ENCODE assay signal across 19 mouse cellular contexts in genomic region chr7:44601646-44602045, GRCm38 (mm10). TPM values are rescaled to one million over a fixed set of nuclear protein-coding genes. Genes with fewer than 3 reads are reported as not detected.
DNase-seq lines count a peak whose midpoint lies in the region; ATAC-seq and TF ChIP-seq lines count a peak whose summit lies in the region.
"Had no signal": no experiment of that assay in that cellular context is flagged by ENCODE, and none has a peak within 500 bp of the region (broad histone marks: within the 10 kb centered on the region; RNA-seq: fewer than 3 reads in every experiment).

No protein-coding gene starts in this region.

- H3K4me1 ChIP-seq in forebrain, embryonic 11.5 days (replicated peaks; ENCODE audit: control insufficient read depth, insufficient read depth, low read length) = peaks cover 16% of the 10 kb centered on the region
- H3K4me1 ChIP-seq in forebrain, embryonic 15.5 days = peaks cover 20% of the 10 kb centered on the region
- H3K4me1 ChIP-seq in midbrain, embryonic 11.5 days (ENCODE audit: control insufficient read depth, insufficient read depth, low read length) = peaks cover 26% of the 10 kb centered on the region
- H3K4me1 ChIP-seq in midbrain, postnatal 0 days (ENCODE audit: insufficient read depth, low read length) = peaks cover 2% of the 10 kb centered on the region; the same call in 1 of the 2 replicates
- H3K4me1 ChIP-seq in embryonic facial prominence, embryonic 13.5 days = peaks cover 29% of the 10 kb centered on the region
- H3K4me1 ChIP-seq: liver, embryonic 13.5 days had no signal

- no peak for DNase-seq in forebrain, embryonic 11.5 days (ENCODE audit: low spot score)
- peak; percentile 81 for DNase-seq in midbrain, embryonic 11.5 days (ENCODE audit: low spot score, missing footprints)
- no peak for DNase-seq in midbrain, postnatal 0 days (ENCODE audit: low spot score)
- no peak for DNase-seq in MN1 (ENCODE audit: low spot score)
- no peak for DNase-seq in layer of hippocampus, adult 8-10 months (ENCODE audit: low spot score in 2 of 2)
- DNase-seq: adrenal gland, postnatal 14 days; kidney, adult 18-20 months; kidney, postnatal 25 days; liver, embryonic 13.5 days; right cerebral cortex, postnatal 14 days; thymus, postnatal 4 days had no signal

- H3K9me3 ChIP-seq in forebrain, embryonic 11.5 days (ENCODE audit: control insufficient read depth, low read length) = no peaks in the 10 kb centered on the region
- H3K9me3 ChIP-seq in forebrain, embryonic 15.5 days = no peaks in the 10 kb centered on the region
- no peaks in the 10 kb centered on the region for H3K9me3 ChIP-seq in midbrain, embryonic 11.5 days (ENCODE audit: control insufficient read depth, low read length)
- H3K9me3 ChIP-seq in midbrain, postnatal 0 days (ENCODE audit: low read length) = no peaks in the 10 kb centered on the region
- H3K9me3 ChIP-seq in embryonic facial prominence, embryonic 13.5 days = no peaks in the 10 kb centered on the region
- H3K9me3 ChIP-seq: hindbrain, embryonic 15.5 days; liver, embryonic 13.5 days had no signal

- no peak overlapping the region for H3K4me3 ChIP-seq in forebrain, embryonic 11.5 days (ENCODE audit: low read depth, low read length)
- H3K4me3 ChIP-seq in forebrain, embryonic 15.5 days = no peak overlapping the region
- no peak overlapping the region for H3K4me3 ChIP-seq in midbrain, embryonic 11.5 days (ENCODE audit: low read depth, low read length)
- H3K4me3 ChIP-seq in midbrain, postnatal 0 days (ENCODE audit: low read depth, low read length) = no peak overlapping the region
- no peak overlapping the region for H3K4me3 ChIP-seq in embryonic facial prominence, embryonic 13.5 days
- H3K4me3 ChIP-seq: hindbrain, embryonic 15.5 days; liver, embryonic 13.5 days; myocyte had no signal

- H3K4me2 ChIP-seq in forebrain, embryonic 11.5 days (ENCODE audit: low read depth, low read length, severe bottlenecking) = peak overlapping the region; percentile 12; the same call in 1 of the 2 replicates
- H3K4me2 ChIP-seq in forebrain, embryonic 15.5 days (replicated peaks) = no peak overlapping the region
- peak overlapping the region; percentile 20 for H3K4me2 ChIP-seq in midbrain, embryonic 11.5 days
- H3K4me2 ChIP-seq in midbrain, postnatal 0 days (ENCODE audit: low read depth, low read length, poor library complexity, severe bottlenecking) = no peak overlapping the region
- H3K4me2 ChIP-seq in embryonic facial prominence, embryonic 13.5 days = peak overlapping the region; percentile 39
- H3K4me2 ChIP-seq: hindbrain, embryonic 15.5 days; liver, embryonic 13.5 days had no signal

- H3K36me3 ChIP-seq in forebrain, embryonic 11.5 days (ENCODE audit: control insufficient read depth, insufficient read depth, low read length) = no peaks in the 10 kb centered on the region
- no peaks in the 10 kb centered on the region for H3K36me3 ChIP-seq in forebrain, embryonic 15.5 days
- no peaks in the 10 kb centered on the region for H3K36me3 ChIP-seq in midbrain, embryonic 11.5 days (ENCODE audit: control insufficient read depth, insufficient read depth, low read length)
- H3K36me3 ChIP-seq in midbrain, postnatal 0 days (ENCODE audit: insufficient read depth, low read length) = peaks cover 4% of the 10 kb centered on the region
- no peaks in the 10 kb centered on the region for H3K36me3 ChIP-seq in embryonic facial prominence, embryonic 13.5 days
- H3K36me3 ChIP-seq: hindbrain, embryonic 15.5 days; liver, embryonic 13.5 days had no signal

- no peak for TF ChIP-seq CTCF in midbrain, postnatal 0 days (IDR thresholded peaks at IDR 0.05)

- no peak for ATAC-seq in forebrain, embryonic 11.5 days (replicated peaks; ENCODE audit: low FRiP score)
- ATAC-seq in forebrain, embryonic 15.5 days (replicated peaks) = no peak
- ATAC-seq in midbrain, embryonic 11.5 days (ENCODE audit: low FRiP score) = no peak
- ATAC-seq in midbrain, postnatal 0 days (ENCODE audit: low FRiP score) = no peak
- no peak for ATAC-seq in embryonic facial prominence, embryonic 13.5 days (ENCODE audit: insufficient number of reproducible peaks, insufficient read depth, low FRiP score, low TSS enrichment, low read depth)

- H3K27ac ChIP-seq in forebrain, embryonic 11.5 days (ENCODE audit: low read depth, low read length) = no peak overlapping the region
- H3K27ac ChIP-seq in forebrain, embryonic 15.5 days (replicated peaks) = no peak overlapping the region
- no peak overlapping the region for H3K27ac ChIP-seq in midbrain, embryonic 11.5 days (ENCODE audit: low read depth, low read length)
- H3K27ac ChIP-seq in midbrain, postnatal 0 days (ENCODE audit: low read depth, low read length) = no peak overlapping the region
- H3K27ac ChIP-seq in embryonic facial prominence, embryonic 13.5 days = no peak overlapping the region
- H3K27ac ChIP-seq: hindbrain, embryonic 15.5 days; liver, embryonic 13.5 days had no signal

- H3K27me3 ChIP-seq in forebrain, embryonic 11.5 days (ENCODE audit: control insufficient read depth, insufficient read depth, low read length) = peaks cover 12% of the 10 kb centered on the region
- peaks cover 50% of the 10 kb centered on the region for H3K27me3 ChIP-seq in forebrain, embryonic 15.5 days
- H3K27me3 ChIP-seq in midbrain, embryonic 11.5 days (ENCODE audit: control insufficient read depth, insufficient read depth, low read length) = peaks cover 22% of the 10 kb centered on the region
- H3K27me3 ChIP-seq in midbrain, postnatal 0 days (ENCODE audit: insufficient read depth, low read length) = peaks cover 16% of the 10 kb centered on the region; the same call in 1 of the 2 replicates
- peaks cover 59% of the 10 kb centered on the region for H3K27me3 ChIP-seq in embryonic facial prominence, embryonic 13.5 days

- H3K9ac ChIP-seq in forebrain, embryonic 11.5 days (ENCODE audit: low read length) = no peak overlapping the region
- no peak overlapping the region for H3K9ac ChIP-seq in forebrain, embryonic 15.5 days (replicated peaks)
- H3K9ac ChIP-seq in midbrain, embryonic 11.5 days (ENCODE audit: low read length) = peak overlapping the region; percentile 47; the same call in 1 of the 2 replicates
- no peak overlapping the region for H3K9ac ChIP-seq in midbrain, postnatal 0 days (replicated peaks; ENCODE audit: low read length, poor library complexity, severe bottlenecking)
- H3K9ac ChIP-seq in embryonic facial prominence, embryonic 13.5 days = peak overlapping the region; percentile 58; the same call in 1 of the 2 replicates
- H3K9ac ChIP-seq: hindbrain, embryonic 15.5 days; liver, embryonic 13.5 days had no signal

- WGBS in forebrain, embryonic 11.5 days = 23% methylated on average over 19 of the region's 19 CpGs
- 16% methylated on average over 19 of the region's 19 CpGs for WGBS in forebrain, embryonic 15.5 days
- whole genome bisulfite sequencing in midbrain, embryonic 11.5 days = 16% methylated on average over 19 of the region's 19 CpGs
- 22% methylated on average over 19 of the region's 19 CpGs for WGBS in midbrain, postnatal 0 days
- WGBS in embryonic facial prominence, embryonic 13.5 days = 17% methylated on average over 19 of the region's 19 CpGs

RNA-seq across cellular contexts. Expression of gene Kcnc3, which starts 11.2 kb away (rescaled TPM):
- polyA plus RNA-seq in forebrain, embryonic 11.5 days (2014; fragmentation: Nextera tagmentation; extraction: Ambion mirVana) = 1.8 and 2.0 TPM in 2 replicates
- polyA plus RNA-seq in forebrain, embryonic 15.5 days (2015; fragmentation: Nextera tagmentation; extraction: Ambion mirVana) = 2.6 and 3.3 TPM in 2 replicates
- 0.86 and 1.3 TPM in 2 replicates for polyA plus RNA-seq in midbrain, embryonic 11.5 days (2014; fragmentation: Nextera tagmentation; extraction: Ambion mirVana)
- total RNA-seq in midbrain, postnatal 0 days (2014; rRNA removed) = 17.2 and 25.4 TPM in 2 replicates
- 6.2 and 6.6 TPM in 2 replicates for polyA plus RNA-seq in midbrain, postnatal 0 days (2015; fragmentation: Nextera tagmentation; extraction: Ambion mirVana)
- polyA plus RNA-seq in embryonic facial prominence, embryonic 13.5 days (2015; fragmentation: Nextera tagmentation; extraction: Ambion mirVana) = 0.72 and 1.8 TPM in 2 replicates
- 100 to 1,000 TPM; 133 to 157 (median 145) TPM for total RNA-seq in layer of hippocampus, adult 8-10 months (2022)
- total RNA-seq: MEL had no signal
- polyA plus RNA-seq: heart, embryonic 14.5 days had no signal

RNA-seq across cellular contexts. Expression of gene Napsa, which starts 29.5 kb away (rescaled TPM):
- 0.68 and 0.92 TPM in 2 replicates for polyA plus RNA-seq in forebrain, embryonic 11.5 days (2014; fragmentation: Nextera tagmentation; extraction: Ambion mirVana)
- polyA plus RNA-seq in forebrain, embryonic 15.5 days (2015; fragmentation: Nextera tagmentation; extraction: Ambion mirVana) = 1.0 and 1.6 TPM in 2 replicates
- 0.21 and 0.33 TPM in 2 replicates for polyA plus RNA-seq in midbrain, embryonic 11.5 days (2014; fragmentation: Nextera tagmentation; extraction: Ambion mirVana)
- not detected in 2 replicates for total RNA-seq in midbrain, postnatal 0 days (2014; rRNA removed)
- polyA plus RNA-seq in midbrain, postnatal 0 days (2015; fragmentation: Nextera tagmentation; extraction: Ambion mirVana) = 0.79 and 0.82 TPM in 2 replicates
- polyA plus RNA-seq in embryonic facial prominence, embryonic 13.5 days (2015; fragmentation: Nextera tagmentation; extraction: Ambion mirVana) = 1.1 and 1.8 TPM in 2 replicates
- total RNA-seq in layer of hippocampus, adult 8-10 months (2022) = under 1 TPM in 1 of 4 experiments, not detected in 3; 0.65 TPM
- total RNA-seq: layer of hippocampus, postnatal 25 days; MEL had no signal
- polyA plus RNA-seq: C2C12, myocyte had no signal

RNA-seq across cellular contexts. Expression of gene Nr1h2, which starts 47.9 kb away (rescaled TPM):
- 72.3 and 76.4 TPM in 2 replicates for polyA plus RNA-seq in forebrain, embryonic 11.5 days (2014; fragmentation: Nextera tagmentation; extraction: Ambion mirVana)
- 70.5 and 79.5 TPM in 2 replicates for polyA plus RNA-seq in forebrain, embryonic 15.5 days (2015; fragmentation: Nextera tagmentation; extraction: Ambion mirVana)
- polyA plus RNA-seq in midbrain, embryonic 11.5 days (2014; fragmentation: Nextera tagmentation; extraction: Ambion mirVana) = 63.8 and 69.6 TPM in 2 replicates
- total RNA-seq in midbrain, postnatal 0 days (2014; rRNA removed) = 46.8 and 47.7 TPM in 2 replicates
- polyA plus RNA-seq in midbrain, postnatal 0 days (2015; fragmentation: Nextera tagmentation; extraction: Ambion mirVana) = 41.2 and 48.0 TPM in 2 replicates
- 72.3 and 80.1 TPM in 2 replicates for polyA plus RNA-seq in embryonic facial prominence, embryonic 13.5 days (2015; fragmentation: Nextera tagmentation; extraction: Ambion mirVana)
- 10 to 100 TPM; 57.2 to 67.9 (median 61.1) TPM for total RNA-seq in layer of hippocampus, adult 8-10 months (2022)

RNA-seq across cellular contexts. Expression of gene Pold1, which starts 53.0 kb away (rescaled TPM):
- polyA plus RNA-seq in forebrain, embryonic 11.5 days (2014; fragmentation: Nextera tagmentation; extraction: Ambion mirVana) = 124 and 133 TPM in 2 replicates
- 46.9 and 54.1 TPM in 2 replicates for polyA plus RNA-seq in forebrain, embryonic 15.5 days (2015; fragmentation: Nextera tagmentation; extraction: Ambion mirVana)
- polyA plus RNA-seq in midbrain, embryonic 11.5 days (2014; fragmentation: Nextera tagmentation; extraction: Ambion mirVana) = 51.8 and 58.5 TPM in 2 replicates
- total RNA-seq in midbrain, postnatal 0 days (2014; rRNA removed) = 12.9 and 17.5 TPM in 2 replicates
- 8.8 and 9.6 TPM in 2 replicates for polyA plus RNA-seq in midbrain, postnatal 0 days (2015; fragmentation: Nextera tagmentation; extraction: Ambion mirVana)
- 94.4 and 104 TPM in 2 replicates for polyA plus RNA-seq in embryonic facial prominence, embryonic 13.5 days (2015; fragmentation: Nextera tagmentation; extraction: Ambion mirVana)
- total RNA-seq in layer of hippocampus, adult 8-10 months (2022) = 10 to 100 TPM in 2 of 4 experiments, 1 to 10 TPM in 2; 8.2 to 11.5 (median 10.2) TPM

Comparison
In these comparisons a context has a peak if more than half of its experiments do, and no peak if none do; other contexts are left out.
1. H3K4me2 ChIP-seq: peak in forebrain, embryonic 11.5 days (single experiment), midbrain, embryonic 11.5 days (single experiment) and embryonic facial prominence, embryonic 13.5 days (single experiment); none in forebrain, embryonic 15.5 days (single experiment) and midbrain, postnatal 0 days (single experiment).
2. H3K9ac ChIP-seq: peak in midbrain, embryonic 11.5 days (single experiment) and embryonic facial prominence, embryonic 13.5 days (single experiment); none in forebrain, embryonic 11.5 days (single experiment), forebrain, embryonic 15.5 days (single experiment) and midbrain, postnatal 0 days (single experiment).